Mouse (Mus musculus): ENCODE measurements around the gene Nfia.

- no peak for TF ChIP-seq POLR2A (IDR thresholded peaks at IDR 0.05; ENCODE audit: borderline replicate concordance, low read depth, low read length)
- no peak for TF ChIP-seq CTCF (IDR thresholded peaks at IDR 0.05; ENCODE audit: low read depth, low read length)
Observed at GRCm38 (mm10) chr4:97948250-97948649, 175.7 kb downstream of the Nfia start.

All from bone marrow macrophage, adult 2 months (primary cell).